Mouse (Mus musculus) left cerebral cortex, adult 9 months (tissue): Measurements from ENCODE around the gene Gm10271.

Source experiments
- DNase-seq, 2 experiments: peaks; one replicate each; pipeline ENCODE4 v3.0.0; 2022; ENCODE audit warnings: low spot score in 2 of 2

Gene Gm10271

DNA sequence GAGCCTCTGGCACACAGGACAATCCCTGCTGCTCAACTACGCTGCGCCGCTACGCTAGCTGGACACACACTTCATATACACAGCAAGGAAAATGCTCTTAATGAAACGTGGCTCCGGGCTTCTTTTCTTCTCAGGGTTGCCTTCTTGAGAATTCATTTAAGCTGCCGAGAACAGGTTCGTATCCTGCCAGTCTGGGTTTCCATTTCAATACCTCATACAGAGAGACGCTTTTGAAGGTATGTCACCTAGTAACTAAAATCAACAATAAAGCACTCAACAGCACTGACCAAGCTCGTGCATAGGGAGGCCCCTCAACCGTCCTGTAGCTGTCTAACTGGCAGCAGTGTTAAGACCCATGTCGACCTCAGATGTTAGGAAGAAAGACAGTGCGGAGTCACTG lies 40.0 kb downstream of the Gm10271 start:
- no peak for DNase-seq

DNA sequence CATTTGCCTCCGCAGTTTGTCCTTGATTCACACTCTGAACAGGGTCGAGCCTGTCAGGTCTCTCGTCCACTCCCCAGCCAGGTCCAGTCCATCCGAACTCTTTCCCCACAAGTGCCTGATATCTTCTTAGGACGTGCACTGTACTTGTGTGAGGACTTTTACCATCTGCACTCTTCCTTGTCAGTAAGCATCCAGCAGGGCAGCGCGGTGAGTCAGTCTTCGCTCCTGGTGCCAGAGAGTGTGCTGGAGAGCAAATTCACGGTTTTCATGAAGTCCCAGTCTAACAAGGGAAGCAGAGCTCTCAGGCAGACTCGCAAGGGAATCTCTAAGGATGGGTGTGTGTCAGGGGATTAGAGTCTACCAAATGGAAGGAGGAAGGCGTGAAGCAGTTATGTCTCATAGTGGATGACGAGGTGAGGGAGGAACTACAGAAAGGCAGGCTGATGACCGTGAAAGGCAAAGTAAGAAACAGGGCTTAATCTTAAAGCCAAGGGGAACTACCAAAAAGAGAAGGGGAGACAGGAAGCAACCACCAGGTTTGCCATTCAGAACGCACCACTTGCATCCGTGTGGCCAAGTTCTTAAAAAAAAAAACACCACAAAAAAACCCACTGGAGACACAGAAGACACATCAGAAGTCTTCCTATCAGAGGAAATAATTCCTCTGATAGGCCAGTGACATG lies 40.8 kb downstream of the Gm10271 start:
- peak in 1 of 2 experiments; percentile 30 for DNase-seq

DNA sequence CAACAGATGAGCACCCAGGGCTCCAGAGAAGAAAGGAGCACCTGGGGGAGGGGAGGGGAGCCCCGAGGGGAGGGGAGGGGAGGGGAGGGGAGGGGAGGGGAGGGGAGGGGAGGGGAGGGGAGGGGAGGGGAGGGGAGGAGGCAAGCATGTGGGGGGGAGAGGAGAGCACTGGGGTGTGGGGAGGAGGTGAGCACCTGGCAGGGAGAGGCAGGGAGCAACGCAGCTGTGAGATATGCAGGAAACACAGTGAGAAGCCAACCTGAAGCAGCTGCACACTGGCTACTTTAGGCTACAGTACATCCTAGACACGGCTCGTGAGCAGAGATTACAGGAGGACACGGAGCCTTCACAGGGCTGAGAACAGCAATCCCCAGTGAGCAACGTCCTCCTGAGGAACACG lies 41.5 kb downstream of the Gm10271 start:
- no peak for DNase-seq

DNA sequence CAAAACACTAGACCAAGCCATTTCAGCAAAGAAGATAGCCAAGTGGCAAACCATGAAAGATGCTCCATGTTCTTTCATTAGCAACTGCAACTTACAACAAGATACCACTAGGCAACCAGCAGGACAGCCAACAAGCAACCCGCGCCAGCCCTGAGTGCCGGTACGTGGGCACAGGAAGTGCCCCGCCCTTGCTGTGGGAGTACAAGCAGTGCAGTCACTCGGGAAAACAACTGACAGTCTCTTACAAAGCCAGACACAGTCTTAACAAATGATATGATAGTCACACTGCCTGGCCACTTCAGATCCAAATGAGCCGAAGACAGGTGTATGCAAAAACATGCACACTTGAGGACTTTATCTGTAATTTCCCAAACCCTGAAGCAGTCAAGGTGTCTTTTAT lies 41.9 kb downstream of the Gm10271 start:
- DNase-seq, result no peak

DNA sequence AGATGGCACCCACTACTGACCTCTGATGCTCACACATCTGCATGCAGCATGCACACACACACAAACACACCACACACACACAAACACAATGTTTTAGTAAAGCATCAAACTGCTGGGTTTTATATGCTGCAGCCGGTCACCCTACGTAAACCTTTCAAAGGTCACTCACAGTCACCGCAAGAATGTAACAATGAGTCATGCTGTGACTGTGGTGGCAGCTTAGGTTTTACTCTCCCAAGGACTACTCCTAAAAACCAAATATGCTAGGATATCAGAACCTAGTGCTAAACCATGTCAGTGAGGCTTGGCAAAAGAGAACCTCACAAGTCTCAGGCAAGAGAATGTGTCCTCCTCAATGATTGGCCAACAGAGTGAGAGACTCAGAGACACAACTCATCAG lies 43.6 kb downstream of the Gm10271 start:
- no peak for DNase-seq

DNA sequence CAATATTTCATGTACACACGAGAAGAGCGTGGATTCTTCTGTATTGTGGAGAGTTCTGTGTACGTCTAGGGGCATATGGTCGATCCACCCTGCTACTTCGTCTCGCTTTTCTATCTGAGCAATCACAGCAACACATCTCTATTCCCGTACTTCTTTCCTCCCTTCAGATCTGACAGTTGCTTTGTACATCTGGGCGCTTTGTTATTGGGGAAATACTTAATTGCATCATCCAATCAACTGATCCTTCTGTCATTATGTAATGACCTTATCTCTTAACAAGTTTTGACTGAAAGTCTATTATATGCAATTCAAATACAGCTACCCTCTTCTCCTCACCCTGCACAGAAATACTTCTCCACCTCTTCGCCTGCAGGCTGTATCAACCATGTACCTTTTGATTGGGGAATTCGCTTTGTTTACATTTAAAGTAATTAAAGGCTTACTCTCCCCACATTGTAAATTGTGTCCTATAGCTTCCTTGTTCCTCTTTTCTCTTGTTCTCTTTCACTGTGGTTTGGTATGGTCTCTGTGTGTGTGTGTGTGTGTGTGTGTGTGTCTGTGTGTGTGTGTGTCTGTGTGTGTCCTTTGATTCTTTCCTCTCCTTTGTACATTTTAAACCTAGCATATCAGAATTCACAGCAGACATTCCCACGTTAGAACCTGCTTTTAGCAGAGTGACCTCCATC lies 45.8 kb downstream of the Gm10271 start:
- DNase-seq, result no peak

DNA sequence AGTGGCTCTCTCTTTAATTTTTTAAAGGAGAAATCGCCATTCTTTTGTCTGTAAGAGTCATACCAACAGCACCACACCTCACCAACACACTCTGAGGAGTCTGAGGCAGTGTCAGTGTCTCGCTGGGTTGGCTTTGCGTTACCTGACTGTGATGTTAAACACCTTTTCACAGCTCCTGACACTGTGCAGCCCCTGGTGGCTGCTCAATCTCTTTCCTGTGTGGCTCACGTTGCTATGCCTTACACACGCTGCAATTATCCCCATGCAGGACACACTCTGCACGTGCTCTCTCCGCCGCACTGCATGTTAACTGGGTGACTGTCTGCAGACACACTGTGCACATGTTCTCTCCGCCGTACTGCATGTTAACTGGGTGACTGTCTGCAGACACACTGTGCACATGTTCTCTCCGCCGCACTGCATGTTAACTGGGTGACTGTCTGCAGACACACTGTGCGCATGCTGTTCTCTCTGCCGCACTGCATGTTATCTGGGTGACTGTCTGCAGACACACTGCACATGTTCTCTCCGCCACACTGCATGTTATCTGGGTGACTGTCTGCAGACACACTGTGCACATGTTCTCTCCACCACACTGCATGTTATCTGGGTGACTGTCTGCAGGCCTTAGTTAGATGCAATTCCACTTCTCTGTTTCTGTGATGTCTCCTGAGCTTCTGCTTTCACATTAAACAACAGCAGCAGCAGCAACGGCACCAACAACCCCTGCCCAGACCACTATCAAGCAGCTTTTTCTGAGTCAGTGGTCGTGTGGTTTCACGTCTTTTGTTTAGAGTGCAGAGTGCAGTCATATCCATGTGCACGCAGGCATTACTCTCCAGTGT lies 48.5 kb downstream of the Gm10271 start:
- no peak for DNase-seq

DNA sequence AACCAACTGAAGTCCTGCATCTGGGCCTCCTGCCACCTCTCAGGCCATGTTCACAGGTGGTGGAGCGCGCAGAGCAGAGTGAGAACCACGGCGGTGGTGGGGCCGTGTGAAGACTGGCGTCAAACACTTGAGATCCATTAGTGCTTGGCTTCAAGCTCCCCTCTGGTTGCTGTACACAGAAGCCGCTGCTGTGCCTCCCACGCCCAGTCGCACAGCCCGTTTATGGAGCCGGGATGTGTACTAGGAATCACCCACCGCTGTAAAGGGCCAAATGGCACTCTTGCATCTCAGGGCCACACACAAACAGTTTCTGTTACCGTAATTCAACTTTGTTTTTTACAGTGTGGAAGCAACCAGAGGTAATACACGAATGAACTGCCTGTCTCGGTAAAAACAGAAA lies 50.2 kb downstream of the Gm10271 start:
- DNase-seq, result no peak

DNA sequence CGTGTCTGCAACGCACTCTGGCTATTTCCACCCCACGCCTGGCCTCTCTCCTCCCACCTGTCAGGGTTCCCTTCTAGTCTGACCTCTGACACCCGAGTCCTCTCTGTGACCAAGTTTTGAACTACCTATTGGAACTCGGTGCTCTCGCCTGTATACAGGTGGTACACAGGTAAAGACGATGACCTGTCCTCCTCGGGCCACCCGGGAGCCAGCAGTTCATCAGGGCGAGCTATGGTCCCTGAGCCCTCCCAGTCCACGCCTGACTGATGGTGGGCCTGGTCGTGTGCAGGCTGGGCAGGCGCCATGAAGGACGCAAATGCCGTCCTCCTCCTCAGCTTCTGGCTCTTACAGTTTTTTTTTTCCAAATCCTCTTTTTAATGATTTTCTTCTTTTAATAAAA lies 51.0 kb downstream of the Gm10271 start:
- no peak for DNase-seq

DNA sequence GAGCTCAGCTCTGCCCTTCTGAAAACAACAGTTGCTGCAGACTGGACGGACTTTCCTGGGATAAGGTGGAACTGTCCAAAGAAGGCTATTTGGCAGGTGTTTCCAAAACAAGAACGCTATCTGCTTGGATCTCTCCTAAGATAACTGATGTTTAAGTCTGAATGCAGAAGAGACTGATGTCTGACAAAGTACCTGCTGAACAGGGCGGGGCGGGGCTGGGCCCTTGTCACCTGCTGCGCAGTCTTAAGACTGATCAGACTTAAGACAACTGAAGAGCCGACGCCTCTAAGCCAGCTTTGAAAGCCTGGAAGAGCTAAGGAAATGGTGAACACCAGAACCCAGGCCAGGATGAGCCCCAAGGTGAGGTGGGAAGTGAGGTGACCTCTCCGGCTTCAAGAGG lies 51.8 kb downstream of the Gm10271 start:
- no peak for DNase-seq

DNA sequence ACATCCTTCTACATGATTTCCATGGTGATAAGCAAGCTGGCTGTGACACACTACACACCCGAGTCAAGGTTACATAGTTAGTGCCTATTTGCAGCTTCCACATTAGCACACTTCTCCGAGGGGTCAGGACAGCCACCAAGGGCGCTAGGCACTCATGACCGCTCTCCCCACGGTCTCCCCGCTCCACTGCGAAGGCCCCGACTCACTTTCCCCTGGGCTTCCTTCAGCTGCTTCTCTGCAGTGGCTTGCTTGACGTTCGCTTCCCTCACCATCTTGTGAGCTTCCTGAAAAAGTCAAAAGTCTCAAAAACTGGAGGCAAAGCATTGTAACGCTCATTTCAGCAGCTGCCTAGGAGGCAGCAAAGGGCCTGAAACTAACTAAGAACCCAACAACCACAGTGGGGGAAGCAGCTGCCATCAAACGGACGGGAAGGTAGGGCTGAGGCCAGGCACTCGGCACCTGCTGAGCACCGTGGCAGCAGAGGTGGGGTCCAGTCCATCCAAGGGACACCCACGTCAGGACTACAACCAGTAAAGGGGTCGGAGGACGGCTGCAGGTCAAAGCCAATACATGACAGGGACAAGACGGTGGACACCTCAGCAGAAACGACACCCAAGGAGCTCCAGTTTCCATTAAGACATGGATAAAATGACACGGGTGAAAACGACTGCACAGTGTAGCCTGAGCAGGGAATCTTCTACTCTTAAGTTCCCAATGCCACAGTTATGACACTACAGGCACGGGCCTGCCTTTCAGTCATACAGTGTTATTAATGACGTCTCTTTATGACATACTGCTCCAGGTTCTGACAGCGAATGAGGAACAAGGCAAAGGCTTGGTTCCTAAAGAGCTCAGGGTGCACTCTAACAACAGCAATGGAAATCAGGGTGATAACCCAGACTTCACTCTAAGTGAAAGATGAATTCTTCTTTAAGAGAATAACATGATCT lies 52.8 kb downstream of the Gm10271 start:
- no peak for DNase-seq

DNA sequence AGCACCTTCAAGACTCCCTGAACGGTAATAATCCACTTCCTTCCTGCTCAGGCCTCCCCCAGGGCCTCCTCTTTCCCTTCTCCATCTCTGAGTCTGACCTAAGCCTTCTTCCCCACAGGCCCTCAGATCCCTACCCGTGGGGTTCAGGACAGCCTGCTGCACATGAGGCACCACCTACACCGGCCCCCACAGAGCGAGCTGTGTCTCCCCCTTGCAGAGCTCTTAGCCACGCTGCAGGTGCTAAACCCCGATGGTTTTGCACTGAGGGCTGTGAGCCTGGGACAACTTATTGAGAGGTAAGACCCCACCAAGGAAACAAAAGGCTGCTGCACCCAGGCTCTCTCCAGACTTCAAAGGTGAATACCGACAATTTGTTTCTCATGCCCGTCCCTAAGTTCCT lies 55.8 kb downstream of the Gm10271 start:
- no peak for DNase-seq

DNA sequence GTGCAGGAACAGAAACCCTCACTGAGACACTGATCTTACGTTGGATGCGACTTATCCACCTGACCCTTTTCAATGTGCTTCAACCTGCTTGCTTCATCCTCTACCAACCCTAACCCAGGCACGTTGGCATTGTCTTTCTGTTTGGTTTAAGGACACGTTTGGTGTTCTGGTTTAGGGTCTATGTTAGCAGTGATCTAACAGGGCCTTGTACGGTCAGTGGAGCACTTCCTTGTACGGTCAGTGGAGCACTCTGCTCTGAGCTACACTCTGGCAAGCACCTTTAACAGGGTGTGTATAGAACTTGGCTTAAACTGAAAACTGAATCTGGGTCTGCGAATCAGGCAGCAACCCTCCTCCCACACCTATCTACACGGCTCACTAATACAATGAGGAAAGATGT lies 57.1 kb downstream of the Gm10271 start:
- DNase-seq, result no peak

DNA sequence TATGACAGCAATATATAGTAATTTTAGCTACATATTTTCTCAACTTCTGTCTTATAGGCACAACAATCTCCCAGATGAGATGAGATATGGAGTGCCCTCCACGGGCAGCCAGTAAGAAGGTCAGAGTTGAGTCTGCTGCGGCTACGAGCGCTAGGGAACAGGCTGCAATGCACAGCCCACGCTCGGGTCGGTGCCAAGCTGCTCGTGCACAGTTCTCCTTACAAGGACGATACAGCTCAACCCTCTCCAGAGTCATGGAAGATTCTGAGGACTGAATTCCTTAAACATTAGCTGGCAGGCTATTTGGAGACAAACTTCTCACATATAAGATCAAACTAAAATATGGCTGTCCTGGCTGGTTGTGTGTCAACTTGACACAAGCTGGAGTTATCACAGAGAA lies 57.8 kb downstream of the Gm10271 start:
- no peak for DNase-seq

DNA sequence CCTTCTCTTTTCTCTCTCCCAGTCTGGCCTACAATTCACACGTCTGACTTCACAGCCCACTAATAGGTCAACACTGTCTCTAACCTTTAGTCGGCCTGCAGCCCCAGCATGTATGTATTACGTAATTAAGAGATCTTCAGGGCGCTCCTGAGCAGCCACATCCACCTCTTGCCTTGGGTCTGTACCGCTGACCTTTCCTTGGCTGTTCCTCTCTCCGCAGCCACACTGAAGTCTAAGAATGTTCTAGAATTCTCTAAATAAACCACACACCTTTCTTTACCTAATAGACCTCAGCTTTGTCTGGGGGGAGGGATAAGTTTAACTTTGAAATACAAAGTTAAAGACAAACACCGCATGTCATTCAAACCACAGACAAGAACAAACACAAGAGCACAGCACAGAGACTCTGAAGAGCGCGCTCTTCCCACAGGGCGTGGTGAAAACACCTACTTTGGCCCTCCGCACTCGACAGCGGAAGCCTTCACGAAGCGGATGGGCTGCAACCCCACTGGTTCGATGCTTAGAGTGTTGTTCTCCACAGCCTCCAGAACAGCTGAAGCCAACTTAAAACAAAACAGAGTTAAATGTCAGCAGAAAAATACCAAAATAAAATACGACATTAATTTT lies 58.6 kb downstream of the Gm10271 start:
- DNase-seq, result no peak

DNA sequence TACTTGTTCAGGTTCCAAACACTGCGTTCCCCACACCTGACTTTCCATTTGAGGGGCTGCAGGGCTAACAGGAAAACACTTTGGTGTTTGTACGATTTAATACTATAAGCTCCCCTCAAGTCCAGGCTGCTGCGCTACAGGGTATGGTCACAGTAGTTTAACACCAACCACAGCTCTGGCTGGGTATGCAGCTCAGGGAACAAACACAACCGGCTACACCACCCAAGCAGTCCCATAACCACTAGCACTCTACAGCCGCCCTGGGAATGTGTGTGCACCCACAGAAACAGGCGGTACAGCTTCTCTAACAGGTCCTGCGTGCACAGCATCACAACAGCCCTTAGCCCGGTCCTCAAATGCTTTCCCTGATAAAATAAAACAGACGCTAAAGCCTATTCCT lies 59.6 kb downstream of the Gm10271 start:
- no peak for DNase-seq

DNA sequence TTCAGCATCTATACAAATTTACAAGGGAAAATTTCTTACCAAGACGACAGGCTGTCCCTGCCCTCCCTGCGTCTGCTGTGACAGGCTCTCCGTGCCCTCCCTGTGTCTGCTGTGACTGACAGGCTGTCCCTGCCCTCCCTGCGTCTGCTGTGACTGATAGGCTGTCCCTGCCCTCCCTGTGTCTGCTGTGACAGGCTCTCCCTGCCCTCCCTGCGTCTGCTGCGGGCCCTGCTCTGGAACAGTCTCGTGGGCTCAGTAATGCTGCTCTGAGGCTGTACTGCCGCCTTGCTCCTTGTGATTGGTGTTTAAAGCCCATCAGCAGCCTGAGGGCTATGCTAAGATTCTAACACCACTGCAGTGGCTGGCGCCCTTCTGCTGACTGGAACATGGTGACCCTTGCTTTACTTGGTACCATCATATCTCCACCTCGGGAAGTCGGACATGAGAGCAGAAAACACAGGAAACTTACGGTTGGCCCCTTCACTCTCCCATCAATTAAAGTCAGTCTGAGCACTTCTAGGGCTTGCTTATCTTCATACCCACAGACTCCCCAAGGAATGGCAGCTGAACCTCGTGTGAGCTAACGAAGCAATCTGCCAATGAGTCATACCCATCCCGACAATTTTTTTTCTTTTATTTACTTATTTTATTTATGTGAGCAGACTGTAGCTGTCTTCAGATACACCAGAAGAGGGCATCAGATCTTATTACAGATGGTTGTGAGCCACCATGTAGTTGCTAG lies 63.3 kb downstream of the Gm10271 start:
- no peak for DNase-seq
